Mouse (Mus musculus) heart, postnatal 0 days (tissue): Measurements from ENCODE around the gene Cabp4.

Experiments used
- CTCF ChIP-seq: IDR thresholded peaks from 2 replicates; pipeline ENCODE4 v1.5.1; 2016; ENCODE audit warnings: antibody characterized with exemption, control low read depth, low read depth
- EP300 ChIP-seq: IDR thresholded peaks from 2 replicates; pipeline ENCODE4 v1.6.1; 2016; ENCODE audit warnings: antibody characterized with exemption, low read depth

- TF ChIP-seq CTCF (no peak), EP300 (no peak)
These were observed 50.1 kb downstream of the Cabp4 start for GRCm38 (mm10) chr19:4093772-4094171.
